Mouse (Mus musculus) lung, adult 2 months (tissue): ENCODE measurements around the gene Hirip3.

Source experiments
- CTCF ChIP-seq: fragments of 200-500 bp; IDR thresholded peaks from 2 replicates; pipeline ENCODE4 v1.5.1; 2011; ENCODE audit warnings: mild to moderate bottlenecking, low read length, control low read depth; ENCODE audit not compliant: insufficient read depth
- POLR2A ChIP-seq: fragments of 200-500 bp; IDR thresholded peaks from 2 replicates; pipeline ENCODE4 v1.6.1; 2011; ENCODE audit warnings: low read depth, mild to moderate bottlenecking, control low read depth, low read length, borderline replicate concordance; ENCODE audit errors: extremely low read depth

- TF ChIP-seq CTCF, result no peak
- no peak for TF ChIP-seq POLR2A
These were observed 11.6 kb upstream of the Hirip3 start for GRCm38 (mm10) chr7:126850161-126850560.
